Mouse (Mus musculus): ENCODE data around the gene Nat8f1. TPM values are rescaled to one million over a fixed set of nuclear protein-coding genes. Genes with fewer than 3 reads are reported as not detected.

Nat8f1 gene
- polyA plus RNA-seq, 1 experiment = 29.3 TPM

Other genes starting within 250 kb of the Nat8f1 start
- 0.15 and 0.19 TPM in 2 replicates for gene Nat8f7, start 202.5 kb downstream of the Nat8f1 start, polyA plus RNA-seq (2012; rRNA removed)
- gene Nat8f3, start 149.9 kb downstream of the Nat8f1 start, polyA plus RNA-seq (2012; rRNA removed) = 0.31 and 0.43 TPM in 2 replicates
- gene Nat8f6, start 94.7 kb downstream of the Nat8f1 start, polyA plus RNA-seq (2012; rRNA removed) = not detected in 2 replicates
- not detected in 2 replicates for gene Nat8f5, start 94.7 kb downstream of the Nat8f1 start, polyA plus RNA-seq (2012; rRNA removed)
- gene Nat8, start 83.6 kb downstream of the Nat8f1 start, polyA plus RNA-seq (2012; rRNA removed) = 0.38 and 0.61 TPM in 2 replicates
- gene Nat8f2, start 46.5 kb downstream of the Nat8f1 start, polyA plus RNA-seq (2012; rRNA removed) = 0.03 and 0.27 TPM in 2 replicates
- 2.9 and 3.1 TPM in 2 replicates for gene Nat8f4, start 10.8 kb downstream of the Nat8f1 start, polyA plus RNA-seq (2012; rRNA removed)
- gene Tprkb, start 3.8 kb downstream of the Nat8f1 start, polyA plus RNA-seq (2012; rRNA removed) = 16.1 and 16.8 TPM in 2 replicates
- 31.5 and 39.0 TPM in 2 replicates for gene Dusp11, start 46.0 kb upstream of the Nat8f1 start, polyA plus RNA-seq (2012; rRNA removed)
- not detected in 2 replicates for gene Figla, start 100.5 kb upstream of the Nat8f1 start, polyA plus RNA-seq (2012; rRNA removed)
- 0.14 and 0.23 TPM in 2 replicates for gene Add2, start 113.0 kb upstream of the Nat8f1 start, polyA plus RNA-seq (2012; rRNA removed)

Data from gonadal fat pad, adult 2 months (tissue).